Mouse (Mus musculus): ENCODE results near the gene Nt5dc3. TPM values are rescaled to one million over a fixed set of nuclear protein-coding genes. Genes with fewer than 3 reads are reported as not detected.

Gene Nt5dc3
- polyA plus RNA-seq, 1 experiment = 6.9 TPM

- no peak overlapping the region for H3K27ac ChIP-seq (ENCODE audit: insufficient read depth, low read depth, low read length)
- 0 out of 2 replicates have a peak, but pooled peaks cover 6% of the 10 kb centered on the region for H3K4me1 ChIP-seq (ENCODE audit: control insufficient read depth, insufficient read depth, low read length)
- no peak for DNase-seq
- WGBS = 77% methylated on average over 5 of the region's 5 CpGs
- no peak overlapping the region for H3K4me3 ChIP-seq (ENCODE audit: insufficient read depth, low read depth, low read length)
- H3K27me3 ChIP-seq (replicated peaks; ENCODE audit: control insufficient read depth, insufficient read depth, low read length) = no peaks in the 10 kb centered on the region
- no peaks in the 10 kb centered on the region for H3K36me3 ChIP-seq (ENCODE audit: control insufficient read depth, insufficient read depth, low read length)
- TF ChIP-seq CTCF (conservative IDR thresholded peaks at IDR 0.05; ENCODE audit: insufficient read depth, insufficient read length, low read depth, low read length) = no peak
- TF ChIP-seq POLR2A (IDR thresholded peaks at IDR 0.05; ENCODE audit: low read depth, low read length) = no peak
Measured at GRCm38 (mm10) chr10:86769216-86769615, 9.6 kb upstream of the Nt5dc3 start.

GRCm38 (mm10) chr10:86769797-86770196 is 9.0 kb upstream of the Nt5dc3 start:
- Histone ChIP-seq H3K27me3 (replicated peaks; ENCODE audit: control insufficient read depth, insufficient read depth, low read length) (no peaks in the 10 kb centered on the region), H3K27ac (ENCODE audit: insufficient read depth, low read depth, low read length) (no peak overlapping the region), H3K36me3 (ENCODE audit: control insufficient read depth, insufficient read depth, low read length) (no peaks in the 10 kb centered on the region), H3K4me1 (ENCODE audit: control insufficient read depth, insufficient read depth, low read length) (0 out of 2 replicates have a peak, but pooled peaks cover 6% of the 10 kb centered on the region), H3K4me3 (ENCODE audit: insufficient read depth, low read depth, low read length) (no peak overlapping the region)
- no peak for TF ChIP-seq CTCF (conservative IDR thresholded peaks at IDR 0.05; ENCODE audit: insufficient read depth, insufficient read length, low read depth, low read length)
- TF ChIP-seq POLR2A (IDR thresholded peaks at IDR 0.05; ENCODE audit: low read depth, low read length) = no peak
- WGBS = 58% methylated on average over 4 of the region's 4 CpGs
- DNase-seq = peak; percentile 21

GRCm38 (mm10) chr10:86771701-86772100 is 7.1 kb upstream of the Nt5dc3 start:
- 77% methylated on average over 5 of the region's 5 CpGs for WGBS
- TF ChIP-seq CTCF (conservative IDR thresholded peaks at IDR 0.05; ENCODE audit: insufficient read depth, insufficient read length, low read depth, low read length) = no peak
- TF ChIP-seq POLR2A (IDR thresholded peaks at IDR 0.05; ENCODE audit: low read depth, low read length) = no peak
- H3K36me3 ChIP-seq (ENCODE audit: control insufficient read depth, insufficient read depth, low read length) = no peaks in the 10 kb centered on the region
- peak; percentile 67 for DNase-seq
- no peaks in the 10 kb centered on the region for H3K27me3 ChIP-seq (replicated peaks; ENCODE audit: control insufficient read depth, insufficient read depth, low read length)
- 0 out of 2 replicates have a peak, but pooled peaks cover 6% of the 10 kb centered on the region for H3K4me1 ChIP-seq (ENCODE audit: control insufficient read depth, insufficient read depth, low read length)
- H3K4me3 ChIP-seq (ENCODE audit: insufficient read depth, low read depth, low read length) = no peak overlapping the region
- H3K27ac ChIP-seq (ENCODE audit: insufficient read depth, low read depth, low read length) = peak overlapping the region; percentile 34; the same call in 1 of the 2 replicates

GRCm38 (mm10) chr10:86772231-86772631 is 6.6 kb upstream of the Nt5dc3 start:
- H3K36me3 ChIP-seq (ENCODE audit: control insufficient read depth, insufficient read depth, low read length) = no peaks in the 10 kb centered on the region
- peak overlapping the region; percentile 34; the same call in 1 of the 2 replicates for H3K27ac ChIP-seq (ENCODE audit: insufficient read depth, low read depth, low read length)
- 65% methylated on average over 6 of the region's 6 CpGs for WGBS
- TF ChIP-seq CTCF (conservative IDR thresholded peaks at IDR 0.05; ENCODE audit: insufficient read depth, insufficient read length, low read depth, low read length) (no peak), POLR2A (IDR thresholded peaks at IDR 0.05; ENCODE audit: low read depth, low read length) (no peak)
- H3K4me3 ChIP-seq (ENCODE audit: insufficient read depth, low read depth, low read length) = no peak overlapping the region
- 0 out of 2 replicates have a peak, but pooled peaks cover 6% of the 10 kb centered on the region for H3K4me1 ChIP-seq (ENCODE audit: control insufficient read depth, insufficient read depth, low read length)
- DNase-seq = no peak
- H3K27me3 ChIP-seq (replicated peaks; ENCODE audit: control insufficient read depth, insufficient read depth, low read length) = no peaks in the 10 kb centered on the region

GRCm38 (mm10) chr10:86773360-86773759 is 5.4 kb upstream of the Nt5dc3 start:
- WGBS = 42% methylated on average over 4 of the region's 4 CpGs
- no peaks in the 10 kb centered on the region for H3K36me3 ChIP-seq (ENCODE audit: control insufficient read depth, insufficient read depth, low read length)

GRCm38 (mm10) chr10:86776281-86776680 is 2.5 kb upstream of the Nt5dc3 start:
- peaks cover 24% of the 10 kb centered on the region for H3K4me1 ChIP-seq (ENCODE audit: control insufficient read depth, insufficient read depth, low read length)
- 71% methylated on average over 9 of the region's 9 CpGs for WGBS
- TF ChIP-seq POLR2A (IDR thresholded peaks at IDR 0.05; ENCODE audit: low read depth, low read length) = no peak
- TF ChIP-seq CTCF (conservative IDR thresholded peaks at IDR 0.05; ENCODE audit: insufficient read depth, insufficient read length, low read depth, low read length) = no peak
- no peaks in the 10 kb centered on the region for H3K27me3 ChIP-seq (replicated peaks; ENCODE audit: control insufficient read depth, insufficient read depth, low read length)
- no peak overlapping the region for H3K27ac ChIP-seq (ENCODE audit: insufficient read depth, low read depth, low read length)
- H3K36me3 ChIP-seq (ENCODE audit: control insufficient read depth, insufficient read depth, low read length) = no peaks in the 10 kb centered on the region
- DNase-seq = no peak
- no peak overlapping the region for H3K4me3 ChIP-seq (ENCODE audit: insufficient read depth, low read depth, low read length)

More at GRCm38 (mm10) chr10:86773360-86773759, 5.4 kb upstream of the Nt5dc3 start:
- Histone ChIP-seq H3K27ac (ENCODE audit: insufficient read depth, low read depth, low read length) (no peak overlapping the region), H3K27me3 (replicated peaks; ENCODE audit: control insufficient read depth, insufficient read depth, low read length) (no peaks in the 10 kb centered on the region), H3K4me1 (ENCODE audit: control insufficient read depth, insufficient read depth, low read length) (peaks cover 15% of the 10 kb centered on the region), H3K4me3 (ENCODE audit: insufficient read depth, low read depth, low read length) (no peak overlapping the region)
- TF ChIP-seq CTCF (conservative IDR thresholded peaks at IDR 0.05; ENCODE audit: insufficient read depth, insufficient read length, low read depth, low read length) = no peak
- no peak for TF ChIP-seq POLR2A (IDR thresholded peaks at IDR 0.05; ENCODE audit: low read depth, low read length)
- no peak for DNase-seq

GRCm38 (mm10) chr10:86777614-86778319 is 1.0 kb upstream of the Nt5dc3 start:
- Histone ChIP-seq H3K27ac (ENCODE audit: insufficient read depth, low read depth, low read length) (peak overlapping the region; percentile 76), H3K36me3 (ENCODE audit: control insufficient read depth, insufficient read depth, low read length) (no peaks in the 10 kb centered on the region), H3K4me1 (ENCODE audit: control insufficient read depth, insufficient read depth, low read length) (peaks cover 18% of the 10 kb centered on the region), H3K4me3 (ENCODE audit: insufficient read depth, low read depth, low read length) (peak overlapping the region; percentile 65), H3K27me3 (replicated peaks; ENCODE audit: control insufficient read depth, insufficient read depth, low read length) (no peaks in the 10 kb centered on the region)
- no peak for TF ChIP-seq POLR2A (IDR thresholded peaks at IDR 0.05; ENCODE audit: low read depth, low read length)
- TF ChIP-seq CTCF (conservative IDR thresholded peaks at IDR 0.05; ENCODE audit: insufficient read depth, insufficient read length, low read depth, low read length) = no peak
- 54% methylated on average over 19 of the region's 19 CpGs for WGBS
- DNase-seq = no peak
